Mouse (Mus musculus): ENCODE measurements around the gene Olfr372. TPM values are rescaled to one million over a fixed set of nuclear protein-coding genes. Genes with fewer than 3 reads are reported as not detected.
A peak's percentile ranks its signal among the peaks of the same experiment; 100 is the strongest.
"Not testable (repeated sequence)": the region's sequence is repeated elsewhere in the genome, so short reads cannot be mapped to it uniquely, and the experiment has no call there.

The Olfr372 gene
- total RNA-seq, 2 experiments from 2014 or later, result not detected

GRCm38 (mm10) chr8:72096721-72097120 is 55.7 kb downstream of the Olfr372 start:
- DNase-seq (ENCODE audit: low spot score in 2 of 2), result not testable (repeated sequence)

GRCm38 (mm10) chr8:72099377-72100103 is 58.5 kb downstream of the Olfr372 start:
- peak; percentile 25 to 30 for DNase-seq (ENCODE audit: low spot score in 2 of 2)

- no peak for DNase-seq (ENCODE audit: low spot score in 2 of 2)
Measured at GRCm38 (mm10) chr8:72105165-72105564, 64.1 kb downstream of the Olfr372 start.

- no peak for DNase-seq (ENCODE audit: low spot score in 2 of 2)
Measured at GRCm38 (mm10) chr8:72106740-72107139, 65.7 kb downstream of the Olfr372 start, which contains the start of gene Olfr374. Gene Olfr374 (plus strand): TSS chr8:72107040.

Other genes starting within 250 kb of the Olfr372 start
- gene Zfp709, start 159.2 kb upstream of the Olfr372 start, total RNA-seq (2021), result 1 to 10 TPM; 5.7 to 6.4 TPM
- gene Zfp882, start 132.6 kb upstream of the Olfr372 start, total RNA-seq (2021), result 1 to 10 TPM; 5.4 to 7.0 TPM
- gene Zfp617, start 132.6 kb upstream of the Olfr372 start, total RNA-seq (2021), result 10 to 100 TPM; 26.5 to 36.6 TPM
- gene Zfp961, start 90.2 kb upstream of the Olfr372 start, total RNA-seq (2021), result 10 to 100 TPM; 15.3 to 21.1 TPM
- 10 to 100 TPM in 1 of 2 experiments, 1 to 10 TPM in 1; 9.5 to 15.5 TPM for gene Cyp4f18, start 31.6 kb upstream of the Olfr372 start, total RNA-seq (2021)
- gene Olfr373, start 42.0 kb downstream of the Olfr372 start, total RNA-seq (2021), result not detected
- gene Olfr374, start 65.8 kb downstream of the Olfr372 start, total RNA-seq (2021), result not detected
- 100 to 1,000 TPM; 210 to 289 TPM for gene Tpm4, start 93.8 kb downstream of the Olfr372 start, total RNA-seq (2021)
- gene Rab8a, start 120.0 kb downstream of the Olfr372 start, total RNA-seq (2021), result 10 to 100 TPM; 51.2 to 69.1 TPM
- gene Hsh2d, start 148.4 kb downstream of the Olfr372 start, total RNA-seq (2021), result not detected
- not detected for gene Cib3, start 171.6 kb downstream of the Olfr372 start, total RNA-seq (2021)
- gene Gm11034, start 172.4 kb downstream of the Olfr372 start, total RNA-seq (2021), result not detected
- 10 to 100 TPM; 48.6 to 71.9 TPM for gene Fam32a, start 178.5 kb downstream of the Olfr372 start, total RNA-seq (2021)
- gene Ap1m1, start 198.8 kb downstream of the Olfr372 start, total RNA-seq (2021), result 10 to 100 TPM; 52.6 to 55.4 TPM